Mouse (Mus musculus): ENCODE measurements at regions not wholly inside any gene's neighbourhood (a gene's known extent, or its start where the extent isn't known, plus 50 kb on each side); places are given as distances from the start of the nearest gene placed in this dataset.

- Histone ChIP-seq H3K36me3 (no peaks in the 10 kb centered on the region), H3K9me3 (no peaks in the 10 kb centered on the region), H3K4me1 (no peaks in the 10 kb centered on the region), H3K27me3 (no peaks in the 10 kb centered on the region), H3K4me3 (no peak overlapping the region), H3K9ac (no peak overlapping the region), H3K27ac (no peak overlapping the region), H3K4me2 (no peak overlapping the region)
- 82% methylated on average over 1 of the region's 1 CpGs for WGBS
- ATAC-seq (ENCODE audit: insufficient number of reproducible peaks, insufficient read depth, low FRiP score, low TSS enrichment, low read depth): no peak
These were observed 252.5 kb downstream of the Tpm3-rs7 start for GRCm38 (mm10) chr14:113566885-113567284.

GRCm38 (mm10) chr14:113590811-113591210 is 276.4 kb downstream of the Tpm3-rs7 start:
- 54% methylated on average over 5 of the region's 5 CpGs for WGBS
- Histone ChIP-seq H3K4me2 (peak overlapping the region; percentile 5; the same call in 1 of the 2 replicates), H3K27me3 (no peaks in the 10 kb centered on the region), H3K9ac (no peak overlapping the region), H3K27ac (no peak overlapping the region), H3K4me3 (no peak overlapping the region), H3K9me3 (no peaks in the 10 kb centered on the region), H3K36me3 (no peaks in the 10 kb centered on the region), H3K4me1 (no peaks in the 10 kb centered on the region)
- ATAC-seq (ENCODE audit: insufficient number of reproducible peaks, insufficient read depth, low FRiP score, low TSS enrichment, low read depth): no peak

- Histone ChIP-seq H3K4me2 (no peak overlapping the region), H3K4me1 (no peaks in the 10 kb centered on the region), H3K27ac (no peak overlapping the region), H3K36me3 (no peaks in the 10 kb centered on the region), H3K4me3 (no peak overlapping the region), H3K27me3 (no peaks in the 10 kb centered on the region), H3K9me3 (no peaks in the 10 kb centered on the region), H3K9ac (no peak overlapping the region)
- WGBS: 67% methylated on average over 2 of the region's 2 CpGs
- ATAC-seq (ENCODE audit: insufficient number of reproducible peaks, insufficient read depth, low FRiP score, low TSS enrichment, low read depth): no peak
These were observed 312.7 kb downstream of the Tpm3-rs7 start for GRCm38 (mm10) chr14:113627115-113627514.

- no peak overlapping the region for H3K27ac ChIP-seq
- no peak overlapping the region for H3K4me2 ChIP-seq
- H3K36me3 ChIP-seq: no peaks in the 10 kb centered on the region
- no peaks in the 10 kb centered on the region for H3K9me3 ChIP-seq
- no peaks in the 10 kb centered on the region for H3K4me1 ChIP-seq
- no peak overlapping the region for H3K9ac ChIP-seq
- no peaks in the 10 kb centered on the region for H3K27me3 ChIP-seq
- WGBS: 65% methylated on average over 5 of the region's 5 CpGs
- no peak overlapping the region for H3K4me3 ChIP-seq
- ATAC-seq (ENCODE audit: insufficient number of reproducible peaks, insufficient read depth, low FRiP score, low TSS enrichment, low read depth): no peak
These were observed 336.9 kb downstream of the Tpm3-rs7 start for GRCm38 (mm10) chr14:113651296-113651695.

GRCm38 (mm10) chr14:113656864-113657263 is 342.5 kb downstream of the Tpm3-rs7 start:
- no peak for ATAC-seq (ENCODE audit: insufficient number of reproducible peaks, insufficient read depth, low FRiP score, low TSS enrichment, low read depth)
- H3K4me3 ChIP-seq: no peak overlapping the region
- H3K36me3 ChIP-seq: no peaks in the 10 kb centered on the region
- H3K27ac ChIP-seq: no peak overlapping the region
- WGBS: 27% methylated on average over 1 of the region's 1 CpGs
- no peak overlapping the region for H3K9ac ChIP-seq
- no peaks in the 10 kb centered on the region for H3K4me1 ChIP-seq
- H3K4me2 ChIP-seq: no peak overlapping the region
- H3K9me3 ChIP-seq: no peaks in the 10 kb centered on the region
- no peaks in the 10 kb centered on the region for H3K27me3 ChIP-seq

- ATAC-seq (ENCODE audit: insufficient number of reproducible peaks, insufficient read depth, low FRiP score, low TSS enrichment, low read depth): no peak
- H3K9ac ChIP-seq: no peak overlapping the region
- whole genome bisulfite sequencing: 33% methylated on average over 1 of the region's 1 CpGs
- no peaks in the 10 kb centered on the region for H3K9me3 ChIP-seq
- no peaks in the 10 kb centered on the region for H3K4me1 ChIP-seq
- no peak overlapping the region for H3K4me3 ChIP-seq
- no peaks in the 10 kb centered on the region for H3K27me3 ChIP-seq
- no peak overlapping the region for H3K4me2 ChIP-seq
- no peaks in the 10 kb centered on the region for H3K36me3 ChIP-seq
- no peak overlapping the region for H3K27ac ChIP-seq
These were observed 354.3 kb downstream of the Tpm3-rs7 start for GRCm38 (mm10) chr14:113668660-113669059.

DNA sequence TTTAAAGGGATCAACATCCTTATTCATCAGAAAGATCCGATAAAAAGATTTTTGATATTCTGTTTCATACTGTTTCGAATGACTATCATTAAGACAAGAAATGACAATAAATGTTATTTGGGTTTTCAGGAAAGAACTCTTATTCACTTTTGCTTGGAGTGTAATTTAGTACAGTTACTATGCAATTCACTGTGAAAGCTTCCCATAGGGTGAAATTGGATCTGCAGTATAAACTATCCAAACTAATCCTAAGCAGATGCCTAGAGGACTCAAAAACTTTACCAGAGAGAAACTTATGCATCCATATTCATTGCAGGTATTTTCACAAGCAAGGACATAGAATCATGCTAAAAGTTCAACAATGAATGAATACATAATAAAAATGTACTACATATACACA is 355.0 kb downstream of the Tpm3-rs7 start:
- WGBS: 31% methylated on average over 2 of the region's 2 CpGs
- H3K9ac ChIP-seq: no peak overlapping the region

GRCm38 (mm10) chr14:113710953-113711352 is 396.5 kb downstream of the Tpm3-rs7 start:
- no peak overlapping the region for H3K27ac ChIP-seq
- no peaks in the 10 kb centered on the region for H3K27me3 ChIP-seq
- H3K4me1 ChIP-seq: no peaks in the 10 kb centered on the region
- ATAC-seq (ENCODE audit: insufficient number of reproducible peaks, insufficient read depth, low FRiP score, low TSS enrichment, low read depth): no peak
- no peaks in the 10 kb centered on the region for H3K9me3 ChIP-seq
- no peak overlapping the region for H3K9ac ChIP-seq
- no peak overlapping the region for H3K4me3 ChIP-seq
- WGBS: 76% methylated on average over 2 of the region's 2 CpGs
- no peak overlapping the region for H3K4me2 ChIP-seq
- H3K36me3 ChIP-seq: no peaks in the 10 kb centered on the region

More for the DNA sequence above, 355.0 kb downstream of the Tpm3-rs7 start:
- H3K36me3 ChIP-seq: no peaks in the 10 kb centered on the region
- H3K4me3 ChIP-seq: no peak overlapping the region
- no peaks in the 10 kb centered on the region for H3K4me1 ChIP-seq
- H3K4me2 ChIP-seq: no peak overlapping the region
- no peaks in the 10 kb centered on the region for H3K27me3 ChIP-seq
- ATAC-seq (ENCODE audit: insufficient number of reproducible peaks, insufficient read depth, low FRiP score, low TSS enrichment, low read depth): no peak
- H3K9me3 ChIP-seq: no peaks in the 10 kb centered on the region
- no peak overlapping the region for H3K27ac ChIP-seq
